In the genomic region with DNA sequence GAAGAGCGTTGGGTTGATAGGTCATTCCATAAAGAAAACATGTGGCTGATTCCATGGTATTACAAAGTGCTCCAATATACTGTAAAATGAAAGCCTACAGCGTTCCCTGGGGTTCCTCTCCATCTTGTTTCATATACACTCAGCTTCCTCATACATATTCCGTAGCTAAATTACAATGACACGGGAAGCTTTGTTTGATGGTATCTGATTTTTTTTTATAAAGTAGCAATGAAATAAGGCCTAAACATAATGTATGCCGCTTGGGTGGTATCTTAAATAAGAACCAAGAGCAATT, we compare ENCODE assay signal across 17 mouse cellular contexts.
"Had no signal": no experiment of that assay in that cellular context is flagged by ENCODE, and none has a peak within 500 bp of the region (broad histone marks: within the 10 kb centered on the region; RNA-seq: fewer than 3 reads in every experiment).

No protein-coding gene starts in this region.

- H3K4me2 ChIP-seq: kidney, embryonic 15.5 days; liver, embryonic 13.5 days; neural tube, embryonic 12.5 days; stomach, embryonic 15.5 days had no signal

- H3K27me3 ChIP-seq: kidney, embryonic 15.5 days; liver, embryonic 13.5 days; neural tube, embryonic 12.5 days; stomach, embryonic 15.5 days had no signal

- H3K27ac ChIP-seq: kidney, embryonic 15.5 days; left cerebral cortex, adult 2 months; liver, embryonic 13.5 days; neural tube, embryonic 12.5 days; stomach, embryonic 15.5 days had no signal

- H3K9ac ChIP-seq: kidney, embryonic 15.5 days; liver, embryonic 13.5 days; neural tube, embryonic 12.5 days; stomach, embryonic 15.5 days had no signal

- H3K9me3 ChIP-seq: kidney, embryonic 15.5 days; liver, embryonic 13.5 days; neural tube, embryonic 12.5 days; stomach, embryonic 15.5 days had no signal

- H3K4me1 ChIP-seq: kidney, embryonic 15.5 days; liver, embryonic 13.5 days; neural tube, embryonic 12.5 days; stomach, embryonic 15.5 days had no signal

- DNase-seq: kidney, adult 11 months; kidney, adult 8-10 months; kidney, postnatal 10 days; kidney, postnatal 36 days; layer of hippocampus, postnatal 36 days; liver, embryonic 13.5 days; lung, adult 2 months; lung, postnatal 14 days; lung, postnatal 4 days; right cerebral cortex, postnatal 25 days; spleen, adult 18-20 months; thymus, postnatal 25 days had no signal

- H3K4me3 ChIP-seq: kidney, embryonic 15.5 days; left cerebral cortex, adult 2 months; liver, embryonic 13.5 days; myocyte; neural tube, embryonic 12.5 days; stomach, embryonic 15.5 days had no signal

- H3K36me3 ChIP-seq: kidney, embryonic 15.5 days; liver, embryonic 13.5 days; neural tube, embryonic 12.5 days; stomach, embryonic 15.5 days had no signal
